Mouse (Mus musculus) CH12F3 (cell line): ENCODE data around the gene Dgki.
"Not testable (repeated sequence)": the region's sequence is repeated elsewhere in the genome, so short reads cannot be mapped to it uniquely, and the experiment has no call there.

Experiments
- in situ Hi-C: fragments of 300-500 bp; cut with MboI; formaldehyde crosslinking; loops from 2 replicates; pipeline ENCODE4 v1.14.3; 2020; ENCODE audit warnings: low sequenced_read_pairs

The Dgki gene

GRCm38 (mm10) chr6:37154051-37154450 lies 145.9 kb downstream of the Dgki start:
- in situ Hi-C loops: no loop called here

DNA sequence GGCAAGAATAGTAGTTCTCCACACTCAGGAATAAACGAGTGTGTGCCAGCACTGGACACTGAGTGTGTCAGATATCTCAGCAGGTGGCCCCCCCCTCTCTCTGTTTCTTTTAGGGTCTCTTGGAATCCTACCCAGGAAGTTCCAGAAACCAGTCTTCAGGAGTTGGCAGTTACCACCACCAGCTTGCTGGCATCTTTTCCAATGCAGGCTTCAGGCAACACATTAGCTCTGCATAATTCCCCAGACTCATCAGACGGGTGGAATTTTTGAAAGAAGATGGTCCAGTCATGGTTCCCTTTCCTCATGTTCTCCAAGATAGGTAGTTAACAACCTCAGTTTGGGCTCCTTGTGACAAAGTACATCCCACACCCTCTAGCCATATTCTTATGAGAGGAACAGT lies 149.5 kb downstream of the Dgki start:
- in situ Hi-C loops: no loop called here

- in situ Hi-C loops: no loop called here
Observed at GRCm38 (mm10) chr6:37150038-37150437, 149.9 kb downstream of the Dgki start.

DNA sequence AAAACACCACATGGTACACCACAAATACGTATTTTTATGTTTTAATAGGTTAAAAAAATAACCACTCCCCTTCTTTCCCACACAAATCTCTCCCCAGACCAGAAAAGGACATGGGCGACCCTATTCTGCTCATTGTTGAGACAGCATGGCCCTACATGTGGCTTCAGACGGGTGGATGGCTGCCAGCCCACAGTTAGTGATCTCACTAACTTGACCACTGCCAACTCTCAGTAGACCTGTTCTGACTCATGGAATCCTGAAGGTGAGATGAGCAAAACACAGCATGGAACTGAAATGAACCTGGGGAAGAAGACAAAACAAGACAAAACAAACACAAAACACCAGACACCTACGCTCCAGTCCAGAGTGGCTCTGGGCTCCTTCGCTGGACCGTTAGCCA lies 150.8 kb downstream of the Dgki start:
- in situ Hi-C loops: no loop called here

DNA sequence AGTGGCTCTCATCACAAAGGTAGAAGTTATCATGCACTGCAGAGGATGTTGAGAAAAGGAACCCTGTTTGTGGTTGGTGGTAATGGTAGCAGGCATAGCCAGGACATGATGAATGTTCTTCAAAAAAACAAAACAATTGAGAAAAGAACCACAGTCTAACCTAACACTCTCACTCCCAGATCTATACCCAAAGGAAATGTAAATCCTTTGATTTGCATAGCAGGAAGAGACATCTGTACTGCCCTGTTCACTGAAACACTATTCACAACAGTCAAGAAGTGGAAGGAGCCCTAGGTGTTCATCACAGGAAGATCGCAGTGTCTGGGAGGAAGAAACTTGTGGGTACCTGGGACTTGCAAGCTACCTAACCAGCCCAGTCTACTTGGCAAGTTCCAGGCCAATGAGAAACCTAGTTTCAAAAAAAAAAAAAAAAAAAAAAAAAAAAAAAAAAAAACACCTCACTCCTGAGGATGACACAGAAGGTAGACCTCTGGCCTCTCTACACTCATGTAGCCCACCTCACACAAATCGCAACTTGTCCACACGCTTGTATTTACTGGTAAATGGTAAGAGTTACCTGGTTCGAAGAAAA lies 152.5 kb downstream of the Dgki start:
- in situ Hi-C loops: no loop called here

DNA sequence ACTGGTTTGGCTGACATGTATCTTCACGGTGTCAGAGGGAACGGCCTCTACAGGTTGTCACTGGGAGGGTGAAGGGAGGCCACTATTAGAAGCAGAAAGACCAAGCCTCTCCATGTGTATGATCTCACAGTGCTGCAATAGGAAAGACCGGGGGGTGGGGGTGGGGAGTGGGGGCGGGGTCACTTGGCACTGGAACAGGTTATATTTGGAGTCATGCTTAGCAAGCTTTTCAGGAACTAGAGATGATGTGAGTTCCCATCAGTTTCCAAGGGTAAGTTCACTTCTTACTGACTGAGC lies 156.2 kb downstream of the Dgki start:
- in situ Hi-C loops: no loop called here

GRCm38 (mm10) chr6:37142991-37143866 lies 156.8 kb downstream of the Dgki start:
- in situ Hi-C loops: no loop called here

GRCm38 (mm10) chr6:37138816-37139215 lies 161.2 kb downstream of the Dgki start:
- in situ Hi-C loops: no loop called here

- in situ Hi-C loops: no loop called here
Observed at GRCm38 (mm10) chr6:37131257-37131656, 168.7 kb downstream of the Dgki start.

DNA sequence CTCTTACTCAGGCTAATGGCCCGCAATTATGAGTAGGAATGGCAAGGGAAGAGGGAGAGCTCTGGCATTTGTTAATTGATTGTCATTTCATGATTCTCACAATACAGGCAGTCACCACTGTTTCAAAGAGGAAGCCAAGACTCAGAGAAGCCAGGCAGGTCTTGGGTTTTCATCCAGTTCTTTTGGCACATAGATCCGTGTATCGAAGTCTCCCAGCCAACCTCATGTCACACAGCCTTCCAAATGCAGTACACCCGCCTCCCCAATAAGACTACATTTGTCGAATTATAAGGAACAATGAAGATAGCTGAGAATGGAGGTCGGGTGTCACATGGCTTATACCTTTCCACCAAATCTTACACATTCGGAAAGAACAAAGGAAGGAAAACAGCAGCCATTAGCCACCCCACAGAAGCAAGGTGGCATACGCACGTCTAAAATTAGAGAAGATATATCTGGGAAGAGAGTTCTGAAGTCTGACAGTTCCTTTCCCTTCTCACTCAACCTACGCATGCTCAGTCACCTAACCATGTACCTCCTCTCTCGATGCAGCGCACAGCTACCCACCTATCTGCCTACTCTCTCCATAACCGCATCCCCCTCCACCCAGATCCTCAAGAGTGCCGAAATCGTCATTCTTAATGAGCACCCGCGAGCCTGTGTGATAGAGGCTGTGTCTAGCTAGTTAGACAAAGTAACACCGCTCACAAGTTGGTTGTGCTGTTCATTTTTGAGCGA lies 179.4 kb downstream of the Dgki start:
- in situ Hi-C loops: no loop called here

GRCm38 (mm10) chr6:37119205-37119604 lies 180.8 kb downstream of the Dgki start:
- in situ Hi-C loops: no loop called here

DNA sequence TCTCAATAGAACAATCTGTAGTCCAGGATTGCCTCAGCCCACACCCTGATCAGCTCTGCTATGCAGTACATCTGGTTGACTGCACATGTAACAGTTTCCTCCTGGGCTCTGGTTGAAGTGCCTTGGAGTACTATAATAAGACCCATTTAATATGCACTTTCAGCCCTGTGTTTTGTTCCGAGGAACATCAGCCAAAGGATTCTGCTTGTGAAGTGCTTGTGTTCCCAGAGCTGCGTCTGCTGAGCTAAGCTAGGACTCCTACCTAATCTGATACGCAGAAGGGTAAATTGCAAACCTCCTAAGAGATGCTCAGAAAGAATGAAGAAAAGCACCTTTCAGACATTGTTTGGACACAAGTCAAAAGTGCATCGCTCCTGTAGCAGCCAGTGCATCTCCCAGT lies 186.9 kb downstream of the Dgki start:
- in situ Hi-C loops: no loop called here

DNA sequence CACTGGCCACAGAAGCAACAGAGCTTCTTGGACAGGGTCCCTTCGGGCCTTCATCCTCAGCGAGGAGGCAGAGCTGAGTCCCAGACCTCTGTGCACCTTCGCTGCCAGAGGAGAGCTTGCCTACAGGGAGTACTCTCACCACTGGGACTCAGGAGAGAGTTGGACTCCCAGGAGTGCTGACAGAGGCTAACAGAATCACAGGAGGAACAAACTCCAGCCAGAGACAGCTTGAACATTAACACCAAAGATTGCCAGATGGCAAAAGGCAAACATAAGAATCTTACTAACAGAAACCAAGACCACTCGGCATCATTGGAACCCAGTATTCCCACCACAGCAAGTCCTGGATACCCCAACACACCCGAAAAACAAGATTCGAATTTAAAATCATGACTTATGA lies 193.7 kb downstream of the Dgki start:
- in situ Hi-C loops: not testable (repeated sequence)

- in situ Hi-C loops: no loop called here
Observed at GRCm38 (mm10) chr6:37100413-37100812, 199.6 kb downstream of the Dgki start.

- in situ Hi-C loops: loop anchor here (5.0 kb wide), 1 partner anchor 260 kb away; no protein-coding TSS in a partner anchor
Observed at GRCm38 (mm10) chr6:37097356-37098155, 202.4 kb downstream of the Dgki start.

DNA sequence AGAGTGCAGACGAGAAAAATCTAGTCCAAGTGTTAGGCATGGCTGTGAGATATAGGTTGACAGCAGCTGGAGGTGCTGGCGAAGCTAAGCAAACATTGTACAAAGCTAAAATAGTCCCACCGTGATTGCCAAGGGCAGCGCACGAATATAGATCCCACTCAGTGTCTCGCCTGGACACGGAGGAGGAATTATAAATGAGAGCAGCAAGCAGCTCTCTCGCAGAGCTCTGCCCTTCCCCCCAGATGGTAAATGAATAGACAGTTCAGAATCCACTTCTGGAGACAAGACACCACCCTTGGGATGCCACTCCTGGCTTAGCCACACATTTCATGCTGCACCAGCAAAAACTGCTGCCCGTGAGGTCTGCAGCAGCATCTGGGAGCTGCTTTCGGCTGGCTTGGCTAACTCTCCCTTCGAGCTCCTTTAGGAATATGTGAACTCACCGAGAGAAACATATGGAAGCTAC lies 203.1 kb downstream of the Dgki start:
- in situ Hi-C loops: loop anchor here (5.0 kb wide), 1 partner anchor 260 kb away; no protein-coding TSS in a partner anchor

GRCm38 (mm10) chr6:37089148-37090111 lies 210.6 kb downstream of the Dgki start:
- in situ Hi-C loops: no loop called here

DNA sequence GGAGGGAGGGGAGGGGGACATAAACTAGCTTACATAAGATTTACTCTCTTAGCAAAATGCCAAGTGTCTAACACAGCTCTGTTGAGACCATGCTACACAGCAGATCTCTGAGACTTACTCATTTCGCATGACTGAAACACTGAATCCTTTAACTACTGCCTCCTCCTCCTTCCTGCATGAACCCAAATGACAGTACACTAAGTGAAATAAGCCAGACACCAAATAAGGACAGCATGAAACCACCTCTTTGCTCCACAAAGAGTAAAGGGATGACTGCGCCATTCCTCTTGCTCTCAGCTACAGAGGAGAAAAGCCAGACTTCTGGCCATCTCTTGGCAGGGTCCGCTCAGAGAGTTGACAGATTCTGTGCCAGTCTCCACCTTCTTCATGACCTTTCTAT lies 217.0 kb downstream of the Dgki start:
- in situ Hi-C loops: no loop called here

DNA sequence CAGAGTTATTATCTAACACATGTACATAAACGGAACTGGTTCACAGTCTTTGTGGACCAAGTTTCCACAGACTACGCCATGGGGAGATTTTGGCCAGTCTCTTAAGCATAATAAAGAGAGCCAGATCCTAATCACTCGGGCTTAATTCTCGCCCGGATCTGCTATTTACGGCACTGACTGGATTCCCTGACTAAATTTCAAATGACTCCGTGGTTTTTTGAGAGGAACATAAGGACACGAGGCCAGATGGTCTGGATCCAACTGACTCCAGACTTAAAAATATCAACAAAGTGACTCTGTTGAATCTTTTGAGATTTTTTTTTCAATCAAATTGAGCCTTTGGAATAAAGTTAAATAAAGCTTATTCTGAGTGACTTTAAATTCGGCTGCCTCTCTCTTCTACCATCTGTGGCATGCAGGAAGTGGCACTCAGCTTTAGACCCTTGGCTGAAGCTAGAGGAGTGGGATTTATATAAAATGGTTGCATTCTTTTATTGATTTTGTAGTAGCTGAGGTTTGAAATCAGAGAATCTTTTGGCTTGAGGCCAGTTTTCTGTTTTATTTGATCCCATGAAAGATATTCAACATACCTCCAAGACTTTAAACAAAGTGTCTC lies 227.5 kb downstream of the Dgki start:
- in situ Hi-C loops: no loop called here
